Mouse (Mus musculus): ENCODE data around the gene Prdm11. TPM values are rescaled to one million over a fixed set of nuclear protein-coding genes. Genes with fewer than 3 reads are reported as not detected.

Gene Prdm11
- total RNA-seq (2023), result 10 to 100 TPM; 34.1 TPM

GRCm38 (mm10) chr2:93045818-93046508 lies at the start of gene Prdm11:
TSS of gene Prdm11 (minus strand) at chr2:93046167.

Other genes with a start within 250 kb of the Prdm11 start
- gene Syt13, start 131.1 kb downstream of the Prdm11 start, total RNA-seq (2023), result not detected
- gene Trp53i11, start 141.4 kb upstream of the Prdm11 start, total RNA-seq (2023), result 100 to 1,000 TPM; 389 to 464 TPM